Mouse (Mus musculus) hindbrain, embryonic 10.5 days (tissue): ENCODE measurements at regions not wholly inside any gene's neighbourhood (a gene's known extent, or its start where the extent isn't known, plus 50 kb on each side); places are given as distances from the start of the nearest gene placed in this dataset.

Experiments
- DNase-seq: peaks from one replicate; pipeline ENCODE4 v3.0.0-alpha.2; 2017; ENCODE audit warnings: low spot score
- H3K27ac ChIP-seq: fragments of 300-500 bp; sonication (generic); 2 replicates; pipeline ENCODE4 v1.5.1; 2016; ENCODE audit warnings: mild to moderate bottlenecking, moderate library complexity
- H3K27me3 ChIP-seq: fragments of 300-500 bp; sonication (generic); 2 replicates; pipeline ENCODE4 v1.6.1; 2016; ENCODE audit warnings: mild to moderate bottlenecking; ENCODE audit not compliant: poor library complexity, insufficient read depth, severe bottlenecking
- H3K36me3 ChIP-seq: fragments of 300-500 bp; sonication (generic); 2 replicates; pipeline ENCODE4 v1.6.1; 2016; ENCODE audit warnings: mild to moderate bottlenecking, moderate library complexity
- H3K4me1 ChIP-seq: fragments of 300-500 bp; sonication (generic); replicated peaks from 2 replicates; pipeline ENCODE4 v1.6.1; 2016; ENCODE audit warnings: mild to moderate bottlenecking
- H3K4me3 ChIP-seq: fragments of 300-500 bp; sonication (generic); 2 replicates; pipeline ENCODE4 v1.5.1; 2016; ENCODE audit warnings: mild to moderate bottlenecking, moderate library complexity
- H3K9me3 ChIP-seq: fragments of 300-500 bp; sonication (generic); 2 replicates; pipeline ENCODE4 v1.6.1; 2016; ENCODE audit warnings: mild to moderate bottlenecking, moderate library complexity
- WGBS: fragments of 180-500 bp; shearing (Covaris S2); methylation state at CpG from one replicate; pipeline ENCODE4 v1.1.7; 2016; 5-methylcytosine and 5-hydroxymethylcytosine counted together

DNA sequence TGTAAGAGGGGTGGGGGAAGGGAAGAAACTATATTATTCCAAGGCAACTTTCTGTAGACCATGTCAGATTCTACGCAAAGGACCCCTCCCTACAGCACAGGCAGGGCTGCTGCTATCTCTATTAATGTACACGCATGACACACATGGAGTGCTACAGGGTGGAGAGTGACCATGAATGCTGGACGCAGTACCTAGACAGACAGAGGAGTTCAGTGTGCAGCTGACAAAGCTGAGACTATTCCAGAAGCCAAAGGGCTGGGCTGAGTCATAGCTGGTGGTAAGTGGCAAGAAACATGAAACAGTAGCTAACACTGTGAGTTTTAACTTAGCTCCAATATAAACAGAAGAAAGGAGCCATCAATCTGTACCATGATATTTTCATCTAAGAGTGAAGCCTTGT lies 250.4 kb downstream of the Qk start:
- Histone ChIP-seq H3K4me1 (peaks cover 6% of the 10 kb centered on the region; the same call in 1 of the 2 replicates), H3K36me3 (no peaks in the 10 kb centered on the region), H3K27ac (no peak overlapping the region), H3K27me3 (no peaks in the 10 kb centered on the region), H3K4me3 (no peak overlapping the region), H3K9me3 (no peaks in the 10 kb centered on the region)
- WGBS: 92% methylated on average over 3 of the region's 3 CpGs
- no peak for DNase-seq

DNA sequence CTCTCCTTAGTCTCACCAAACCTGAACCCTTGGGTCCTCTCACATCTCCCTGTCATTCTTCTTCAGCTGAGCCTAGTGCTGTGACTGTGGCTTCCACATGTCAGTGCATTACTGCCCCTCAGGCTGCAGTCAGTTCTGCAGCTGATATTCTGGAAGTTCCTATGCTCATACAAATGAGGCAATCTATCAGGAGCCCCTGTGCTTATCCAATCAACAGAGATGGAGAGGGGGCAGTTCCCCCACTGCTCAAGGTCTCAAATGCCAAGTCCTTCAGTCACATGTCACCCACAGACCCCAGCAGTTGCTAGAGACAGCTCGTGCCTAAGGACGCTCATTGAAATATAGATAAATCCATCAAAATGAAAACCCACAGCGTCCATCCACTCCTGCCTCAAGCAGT lies 254.5 kb downstream of the Qk start:
- peaks cover 6% of the 10 kb centered on the region; the same call in 1 of the 2 replicates for H3K4me1 ChIP-seq
- H3K9me3 ChIP-seq: no peaks in the 10 kb centered on the region
- no peak overlapping the region for H3K4me3 ChIP-seq
- no peaks in the 10 kb centered on the region for H3K27me3 ChIP-seq
- H3K36me3 ChIP-seq: no peaks in the 10 kb centered on the region
- H3K27ac ChIP-seq: no peak overlapping the region
- 85% methylated on average over 3 of the region's 3 CpGs for WGBS
- DNase-seq: no peak

GRCm38 (mm10) chr17:10062546-10063100 lies 257.0 kb downstream of the Qk start:
- Histone ChIP-seq H3K27ac (no peak overlapping the region), H3K4me1 (peaks cover 6% of the 10 kb centered on the region; the same call in 1 of the 2 replicates), H3K36me3 (no peaks in the 10 kb centered on the region), H3K27me3 (no peaks in the 10 kb centered on the region), H3K9me3 (no peaks in the 10 kb centered on the region), H3K4me3 (no peak overlapping the region)
- 87% methylated on average over 8 of the region's 8 CpGs for WGBS
- DNase-seq: no peak

GRCm38 (mm10) chr17:10057736-10058135 lies 261.9 kb downstream of the Qk start:
- Histone ChIP-seq H3K4me1 (0 out of 2 replicates have a peak, but pooled peaks cover 3% of the 10 kb centered on the region), H3K4me3 (no peak overlapping the region), H3K27ac (no peak overlapping the region), H3K36me3 (no peaks in the 10 kb centered on the region), H3K27me3 (no peaks in the 10 kb centered on the region), H3K9me3 (no peaks in the 10 kb centered on the region)
- 74% methylated on average over 1 of the region's 1 CpGs for WGBS
- DNase-seq: no peak

GRCm38 (mm10) chr17:10056096-10056495 lies 263.6 kb downstream of the Qk start:
- no peak for DNase-seq
- H3K4me3 ChIP-seq: no peak overlapping the region
- H3K9me3 ChIP-seq: no peaks in the 10 kb centered on the region
- H3K27me3 ChIP-seq: no peaks in the 10 kb centered on the region
- H3K4me1 ChIP-seq: 0 out of 2 replicates have a peak, but pooled peaks cover 3% of the 10 kb centered on the region
- WGBS: 82% methylated on average over 2 of the region's 2 CpGs
- no peak overlapping the region for H3K27ac ChIP-seq
- H3K36me3 ChIP-seq: no peaks in the 10 kb centered on the region

DNA sequence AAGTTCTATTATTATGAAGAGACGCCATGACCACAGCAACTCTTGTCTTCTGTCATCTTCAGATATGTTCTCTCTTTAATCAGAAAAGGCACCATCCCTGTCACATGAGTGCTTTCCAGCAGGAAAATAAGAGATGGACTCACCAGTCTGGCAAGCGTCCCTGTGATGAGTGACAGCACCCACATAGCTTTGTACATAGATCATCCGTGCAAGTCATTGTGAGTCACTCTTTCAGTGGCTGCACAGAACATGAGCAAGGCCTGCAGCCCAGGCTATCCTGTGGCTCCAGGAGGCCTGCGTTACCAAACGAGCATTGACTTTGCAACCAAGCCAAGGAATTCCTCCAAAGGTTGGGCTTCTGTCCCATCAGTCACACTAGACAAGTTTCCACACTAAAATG lies 265.3 kb downstream of the Qk start:
- no peaks in the 10 kb centered on the region for H3K36me3 ChIP-seq
- no peak overlapping the region for H3K4me3 ChIP-seq
- DNase-seq: no peak
- H3K27ac ChIP-seq: no peak overlapping the region
- 0 out of 2 replicates have a peak, but pooled peaks cover 9% of the 10 kb centered on the region for H3K4me1 ChIP-seq
- H3K9me3 ChIP-seq: no peaks in the 10 kb centered on the region
- no peaks in the 10 kb centered on the region for H3K27me3 ChIP-seq
- WGBS: 90% methylated on average over 5 of the region's 5 CpGs

- H3K4me3 ChIP-seq: no peak overlapping the region
- no peak overlapping the region for H3K27ac ChIP-seq
- peaks cover 6% of the 10 kb centered on the region; the same call in 1 of the 2 replicates for H3K9me3 ChIP-seq
- H3K36me3 ChIP-seq: no peaks in the 10 kb centered on the region
- WGBS: 89% methylated on average over 5 of the region's 5 CpGs
- peaks cover 4% of the 10 kb centered on the region; the same call in 1 of the 2 replicates for H3K4me1 ChIP-seq
- H3K27me3 ChIP-seq: no peaks in the 10 kb centered on the region
- no peak for DNase-seq
Measured at GRCm38 (mm10) chr17:10044336-10044735, 275.3 kb downstream of the Qk start.

- peaks cover 14% of the 10 kb centered on the region for H3K4me1 ChIP-seq
- 91% methylated on average over 5 of the region's 5 CpGs for WGBS
- H3K36me3 ChIP-seq: no peaks in the 10 kb centered on the region
- no peak overlapping the region for H3K4me3 ChIP-seq
- no peak overlapping the region for H3K27ac ChIP-seq
- H3K27me3 ChIP-seq: no peaks in the 10 kb centered on the region
- no peaks in the 10 kb centered on the region for H3K9me3 ChIP-seq
- DNase-seq: no peak
Measured at GRCm38 (mm10) chr17:10042042-10042652, 277.5 kb downstream of the Qk start.

DNA sequence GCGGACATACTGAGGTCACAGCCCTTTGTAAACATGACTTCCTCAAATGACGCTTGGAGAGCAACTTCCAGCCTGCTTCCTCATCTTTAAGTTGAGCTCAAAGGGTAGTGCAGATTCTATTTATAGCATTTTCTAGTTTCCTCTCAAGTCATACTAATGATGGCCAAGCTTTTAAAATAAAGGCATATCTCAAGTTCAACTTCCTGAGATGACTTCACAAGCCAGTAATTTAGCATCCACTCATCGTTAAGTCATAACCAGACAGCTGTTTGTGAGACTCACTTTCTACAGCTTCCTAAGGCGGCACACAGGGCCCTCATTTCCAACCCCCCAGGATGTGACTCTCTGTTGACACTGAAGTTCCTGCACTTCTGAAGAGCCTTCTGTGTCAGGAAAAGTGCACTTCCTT lies 278.7 kb downstream of the Qk start:
- Histone ChIP-seq H3K4me3 (no peak overlapping the region), H3K27me3 (no peaks in the 10 kb centered on the region), H3K36me3 (no peaks in the 10 kb centered on the region), H3K27ac (no peak overlapping the region), H3K9me3 (no peaks in the 10 kb centered on the region), H3K4me1 (peaks cover 16% of the 10 kb centered on the region)
- DNase-seq: no peak
- WGBS: 82% methylated on average over 4 of the region's 4 CpGs

DNA sequence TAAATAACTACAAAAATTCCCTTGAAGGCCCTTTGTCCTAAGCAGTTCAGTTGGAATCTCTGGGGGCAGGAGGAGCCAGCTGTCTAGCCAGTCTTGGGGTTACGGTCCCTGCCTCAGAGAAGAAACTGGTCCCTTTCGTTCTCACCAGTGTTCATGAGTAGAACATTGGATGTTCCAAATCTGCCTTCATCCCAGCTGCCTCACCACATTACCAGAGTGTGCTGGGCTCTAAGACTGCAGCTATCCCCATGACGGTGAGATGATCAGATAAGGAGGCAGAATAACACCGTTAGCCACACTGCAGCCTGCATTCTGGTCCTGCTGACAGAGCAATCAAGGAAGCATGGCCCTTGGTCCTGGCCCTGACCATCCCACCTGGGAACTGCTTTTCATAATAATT lies 279.3 kb downstream of the Qk start:
- 73% methylated on average over 4 of the region's 4 CpGs for WGBS
- H3K27me3 ChIP-seq: no peaks in the 10 kb centered on the region
- H3K36me3 ChIP-seq: no peaks in the 10 kb centered on the region
- H3K4me3 ChIP-seq: no peak overlapping the region
- DNase-seq: no peak
- peaks cover 16% of the 10 kb centered on the region for H3K4me1 ChIP-seq
- H3K27ac ChIP-seq: no peak overlapping the region
- no peaks in the 10 kb centered on the region for H3K9me3 ChIP-seq

- no peak for DNase-seq
- Histone ChIP-seq H3K27me3 (no peaks in the 10 kb centered on the region), H3K27ac (peak overlapping the region; percentile 41; the same call in 1 of the 2 replicates), H3K4me1 (peaks cover 16% of the 10 kb centered on the region), H3K4me3 (no peak overlapping the region), H3K36me3 (no peaks in the 10 kb centered on the region), H3K9me3 (no peaks in the 10 kb centered on the region)
- WGBS: 56% methylated on average over 14 of the region's 14 CpGs
Measured at GRCm38 (mm10) chr17:10037799-10038445, 281.7 kb downstream of the Qk start.

GRCm38 (mm10) chr17:10033510-10033909 lies 286.1 kb downstream of the Qk start:
- H3K27me3 ChIP-seq: no peaks in the 10 kb centered on the region
- DNase-seq: no peak
- WGBS: 68% methylated on average over 4 of the region's 4 CpGs
- H3K4me1 ChIP-seq: peaks cover 33% of the 10 kb centered on the region
- no peak overlapping the region for H3K4me3 ChIP-seq
- H3K9me3 ChIP-seq: no peaks in the 10 kb centered on the region; the same call in 1 of the 2 replicates
- H3K27ac ChIP-seq: no peak overlapping the region
- H3K36me3 ChIP-seq: no peaks in the 10 kb centered on the region

GRCm38 (mm10) chr17:10031033-10031432 lies 288.6 kb downstream of the Qk start:
- peak overlapping the region; percentile 30 for H3K27ac ChIP-seq
- DNase-seq: no peak
- H3K27me3 ChIP-seq: no peaks in the 10 kb centered on the region
- H3K4me1 ChIP-seq: peaks cover 21% of the 10 kb centered on the region
- H3K36me3 ChIP-seq: no peaks in the 10 kb centered on the region
- no peaks in the 10 kb centered on the region; the same call in 1 of the 2 replicates for H3K9me3 ChIP-seq
- 65% methylated on average over 3 of the region's 3 CpGs for WGBS
- H3K4me3 ChIP-seq: no peak overlapping the region
